Mouse (Mus musculus) 3134 (cell line): Measurements from ENCODE around the gene Ccdc73.
"Not testable (repeated sequence)": the region's sequence is repeated elsewhere in the genome, so short reads cannot be mapped to it uniquely, and the experiment has no call there.

Experiments
- DNase-seq: peaks from one replicate; pipeline ENCODE4 v3.0.0-alpha.2; 2011; ENCODE audit warnings: low spot score; ENCODE audit not compliant: insufficient read length; ENCODE audit errors: extremely low read depth

Ccdc73 gene

GRCm38 (mm10) chr2:105023815-105024214 is 156.2 kb downstream of the Ccdc73 start:
- no peak for DNase-seq

GRCm38 (mm10) chr2:105025610-105026009 is 158.0 kb downstream of the Ccdc73 start:
- DNase-seq: not testable (repeated sequence)

- no peak for DNase-seq
These were observed 159.5 kb downstream of the Ccdc73 start for GRCm38 (mm10) chr2:105026950-105027695.

- no peak for DNase-seq
These were observed 161.2 kb downstream of the Ccdc73 start for GRCm38 (mm10) chr2:105028806-105029205.

GRCm38 (mm10) chr2:105030505-105030904 is 162.9 kb downstream of the Ccdc73 start:
- no peak for DNase-seq

GRCm38 (mm10) chr2:105034084-105034483 is 166.5 kb downstream of the Ccdc73 start:
- no peak for DNase-seq

GRCm38 (mm10) chr2:105035985-105036384 is 168.4 kb downstream of the Ccdc73 start:
- DNase-seq: no peak

GRCm38 (mm10) chr2:105036401-105037070 is 168.9 kb downstream of the Ccdc73 start:
- DNase-seq: no peak

- DNase-seq: no peak
These were observed 170.5 kb downstream of the Ccdc73 start for GRCm38 (mm10) chr2:105037956-105038569.

GRCm38 (mm10) chr2:105038879-105039278 is 171.3 kb downstream of the Ccdc73 start:
- DNase-seq: no peak

GRCm38 (mm10) chr2:105040859-105041258 is 173.3 kb downstream of the Ccdc73 start:
- DNase-seq: no peak

GRCm38 (mm10) chr2:105043152-105043551 is 175.5 kb downstream of the Ccdc73 start:
- no peak for DNase-seq

- no peak for DNase-seq
These were observed 180.7 kb downstream of the Ccdc73 start for GRCm38 (mm10) chr2:105048301-105048700.

- no peak for DNase-seq
These were observed 187.9 kb downstream of the Ccdc73 start for GRCm38 (mm10) chr2:105055529-105055928.

GRCm38 (mm10) chr2:105058577-105059116 is 191.0 kb downstream of the Ccdc73 start:
- DNase-seq: no peak

GRCm38 (mm10) chr2:105062741-105063372 is 195.3 kb downstream of the Ccdc73 start:
- no peak for DNase-seq
